Mouse (Mus musculus): Measurements from ENCODE around the gene Mybbp1a.

The Mybbp1a gene

GRCm38 (mm10) chr11:72481313-72481712 is 40.2 kb downstream of the Mybbp1a start:
- no peak for DNase-seq

GRCm38 (mm10) chr11:72481952-72482351 is 40.8 kb downstream of the Mybbp1a start:
- no peak for DNase-seq

- no peak for DNase-seq
These were observed 43.4 kb downstream of the Mybbp1a start for GRCm38 (mm10) chr11:72484549-72484948.

GRCm38 (mm10) chr11:72485157-72485556 is 44.0 kb downstream of the Mybbp1a start:
- no peak for DNase-seq

- no peak for DNase-seq
These were observed 44.8 kb downstream of the Mybbp1a start for GRCm38 (mm10) chr11:72485960-72486359.

GRCm38 (mm10) chr11:72487171-72487570 is 46.0 kb downstream of the Mybbp1a start:
- DNase-seq = no peak

- DNase-seq = no peak
These were observed 46.6 kb downstream of the Mybbp1a start for GRCm38 (mm10) chr11:72487739-72488138.

GRCm38 (mm10) chr11:72488753-72489271 is 47.7 kb downstream of the Mybbp1a start:
- DNase-seq = peak; percentile 20 to 36

GRCm38 (mm10) chr11:72489397-72489796 is 48.2 kb downstream of the Mybbp1a start:
- DNase-seq = peak in 1 of 2 experiments; percentile 30

- DNase-seq = peak; percentile 92 to 95
These were observed 48.7 kb downstream of the Mybbp1a start, which contains the start of gene Spns2 for GRCm38 (mm10) chr11:72489881-72490301. Spns2 (minus strand) TSS chr11:72489904.

- no peak for DNase-seq
These were observed 50.2 kb downstream of the Mybbp1a start for GRCm38 (mm10) chr11:72491130-72491960.

- DNase-seq = no peak
These were observed 53.2 kb downstream of the Mybbp1a start for GRCm38 (mm10) chr11:72494046-72494988.

GRCm38 (mm10) chr11:72496066-72496465 is 54.9 kb downstream of the Mybbp1a start:
- DNase-seq = no peak

- no peak for DNase-seq
These were observed 55.6 kb downstream of the Mybbp1a start for GRCm38 (mm10) chr11:72496775-72497174.

- no peak for DNase-seq
These were observed 56.2 kb downstream of the Mybbp1a start for GRCm38 (mm10) chr11:72497367-72497766.

GRCm38 (mm10) chr11:72500139-72500538 is 59.0 kb downstream of the Mybbp1a start:
- DNase-seq = no peak
